Mouse (Mus musculus) embryonic facial prominence, embryonic 13.5 days (tissue): ENCODE measurements around the gene Prkch. TPM values are rescaled to one million over a fixed set of nuclear protein-coding genes. Genes with fewer than 3 reads are reported as not detected.
A peak's percentile ranks its signal among the peaks of the same experiment; 100 is the strongest.
"Not testable (repeated sequence)": the region's sequence is repeated elsewhere in the genome, so short reads cannot be mapped to it uniquely, and the experiment has no call there.

Experiments used
- ATAC-seq: fragments of 200-750 bp; cut with Nextera tagmentation; 2 replicates; pipeline ENCODE4 v1.8.0; 2017; ENCODE audit warnings: low read depth; ENCODE audit not compliant: insufficient number of reproducible peaks, insufficient read depth, low FRiP score, low TSS enrichment
- H3K27ac ChIP-seq: fragments of 300-500 bp; sonication (generic); 2 replicates; pipeline ENCODE4 v1.5.1; 2015; ENCODE audit warnings: moderate library complexity, mild to moderate bottlenecking, inconsistent platforms
- H3K27me3 ChIP-seq: fragments of 300-500 bp; sonication (generic); 2 replicates; pipeline ENCODE4 v1.6.1; 2015; ENCODE audit warnings: mild to moderate bottlenecking, inconsistent platforms
- H3K36me3 ChIP-seq: fragments of 300-500 bp; sonication (generic); 2 replicates; pipeline ENCODE4 v1.6.1; 2015; ENCODE audit warnings: mild to moderate bottlenecking, inconsistent platforms
- H3K4me1 ChIP-seq: fragments of 300-500 bp; sonication (generic); 2 replicates; pipeline ENCODE4 v1.6.1; 2015; ENCODE audit warnings: inconsistent platforms
- H3K4me2 ChIP-seq: fragments of 300-500 bp; sonication (generic); 2 replicates; pipeline ENCODE4 v1.6.1; 2015; ENCODE audit warnings: moderate library complexity, mild to moderate bottlenecking, inconsistent platforms
- H3K4me3 ChIP-seq: fragments of 300-500 bp; sonication (generic); 2 replicates; pipeline ENCODE4 v1.5.1; 2015; ENCODE audit warnings: mild to moderate bottlenecking, inconsistent platforms
- H3K9ac ChIP-seq: fragments of 300-500 bp; sonication (generic); 2 replicates; pipeline ENCODE4 v1.6.1; 2015; ENCODE audit warnings: mild to moderate bottlenecking, inconsistent platforms
- H3K9me3 ChIP-seq: fragments of 300-500 bp; sonication (generic); 2 replicates; pipeline ENCODE4 v1.6.1; 2016; ENCODE audit warnings: inconsistent platforms
- WGBS: fragments of 180-500 bp; shearing (Covaris S2); methylation state at CpG from one replicate; pipeline ENCODE4 v1.1.7; 2015; ENCODE audit warnings: mixed read lengths; 5-methylcytosine and 5-hydroxymethylcytosine counted together
- polyA plus RNA-seq: library from polyadenylated mRNA; unstranded; fragments of >200 nt; fragmentation: Nextera tagmentation; extraction: Ambion mirVana; gene quantifications from 2 replicates; pipeline ENCODE4 v1.2.1, GENCODE M21; 2015

Prkch gene
- 13.0 and 13.3 TPM in 2 replicates for polyA plus RNA-seq

DNA sequence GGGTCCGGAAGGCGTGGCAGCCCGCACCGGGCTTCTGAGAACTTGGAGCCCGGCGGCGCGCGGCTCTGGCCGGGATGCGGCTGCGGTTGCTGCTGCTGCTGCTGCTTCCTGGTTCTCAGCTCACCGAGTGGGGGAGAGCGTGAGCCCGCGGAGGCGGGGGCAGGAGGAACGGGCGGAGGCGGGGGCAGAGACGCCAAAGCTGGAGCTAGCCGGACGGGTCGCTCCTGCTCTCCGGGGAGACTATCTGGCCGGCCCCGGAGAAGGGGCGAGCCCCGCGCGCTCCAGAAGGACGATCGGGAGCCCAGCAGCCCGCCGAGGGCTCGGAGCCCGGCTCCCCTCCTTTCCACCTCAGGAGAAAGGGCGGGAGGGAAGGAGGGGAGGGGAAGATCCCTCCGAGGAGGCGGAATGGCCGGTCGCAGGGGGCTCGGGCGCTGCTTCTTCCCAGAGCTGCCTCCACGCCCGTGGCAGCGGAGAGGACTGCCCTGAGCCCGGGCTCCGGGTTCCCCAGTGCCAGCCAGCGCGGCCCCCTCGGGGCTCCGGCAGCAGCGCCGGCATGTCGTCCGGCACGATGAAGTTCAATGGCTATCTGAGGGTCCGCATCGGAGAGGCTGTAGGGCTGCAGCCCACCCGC is at the start of gene Prkch:
Prkch (plus strand) TSS at position 187 of the 631 bp plus-strand sequence.
- Histone ChIP-seq H3K9ac (peak within 1 kb of the TSS; percentile 86), H3K4me1 (peaks cover 17% of the 10 kb centered on the region), H3K27ac (peak within 1 kb of the TSS; percentile 80), H3K4me2 (peak within 1 kb of the TSS; percentile 90), H3K4me3 (peak within 1 kb of the TSS; percentile 79), H3K9me3 (no peaks in the 10 kb centered on the region), H3K36me3 (no peaks in the 10 kb centered on the region), H3K27me3 (peaks cover 20% of the 10 kb centered on the region)
- under 1% methylated on average over 61 of the region's 61 CpGs for WGBS
- ATAC-seq = peak; percentile 92

DNA sequence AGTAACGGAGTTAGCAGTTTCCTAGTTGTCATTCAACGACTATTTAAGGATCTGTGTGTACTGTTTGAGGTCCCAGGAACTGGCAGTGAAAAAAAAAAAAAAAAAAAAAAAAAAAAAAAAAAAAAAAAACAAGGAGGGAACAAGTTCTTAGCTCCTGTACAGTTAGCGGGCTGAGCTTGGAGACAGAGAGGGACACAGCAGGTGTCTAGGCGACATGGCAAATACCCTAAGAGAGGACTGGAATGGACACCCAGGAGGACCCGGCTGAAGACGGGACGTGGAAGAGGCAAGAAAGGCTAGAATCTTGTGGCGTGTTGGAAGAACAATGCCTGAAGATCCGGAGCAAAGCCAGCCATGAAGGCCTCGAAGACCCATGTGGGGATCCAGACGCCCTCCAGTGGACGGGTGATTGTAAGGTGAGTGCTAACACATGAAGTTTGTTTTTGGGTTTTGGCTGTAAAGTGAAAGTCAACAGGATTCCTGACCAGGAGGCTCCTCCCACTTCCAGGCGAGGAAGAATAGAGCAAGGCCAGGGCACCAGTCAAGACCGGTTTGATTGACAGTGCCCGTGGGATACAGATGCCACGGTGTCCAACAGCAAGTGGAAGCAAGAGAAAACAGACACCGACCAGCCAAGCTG is 47.0 kb upstream of the Prkch start:
- H3K4me1 ChIP-seq = peaks cover 23% of the 10 kb centered on the region
- ATAC-seq = no peak
- no peaks in the 10 kb centered on the region for H3K9me3 ChIP-seq
- H3K4me2 ChIP-seq = peak overlapping the region; percentile 21
- H3K27ac ChIP-seq = no peak overlapping the region
- peak overlapping the region; percentile 9; the same call in 1 of the 2 replicates for H3K4me3 ChIP-seq
- H3K27me3 ChIP-seq = no peaks in the 10 kb centered on the region
- 29% methylated on average over 17 of the region's 17 CpGs for WGBS
- H3K9ac ChIP-seq = no peak overlapping the region
- H3K36me3 ChIP-seq = no peaks in the 10 kb centered on the region

GRCm38 (mm10) chr12:73538139-73538508 is 46.5 kb upstream of the Prkch start:
- H3K4me1 ChIP-seq = peaks cover 23% of the 10 kb centered on the region
- 55% methylated on average over 3 of the region's 3 CpGs for WGBS
- not testable (repeated sequence) for H3K9me3 ChIP-seq, H3K4me3 ChIP-seq, H3K36me3 ChIP-seq, H3K9ac ChIP-seq, H3K27ac ChIP-seq, H3K27me3 ChIP-seq, ATAC-seq
- peak overlapping the region; percentile 21 for H3K4me2 ChIP-seq

- peaks cover 5% of the 10 kb centered on the region; the same call in 1 of the 2 replicates for H3K27me3 ChIP-seq
- no peaks in the 10 kb centered on the region for H3K36me3 ChIP-seq
- peaks cover 23% of the 10 kb centered on the region for H3K4me1 ChIP-seq
- peak overlapping the region; percentile 24 for H3K4me3 ChIP-seq
- peak overlapping the region; percentile 18; the same call in 1 of the 2 replicates for H3K4me2 ChIP-seq
- no peak overlapping the region for H3K27ac ChIP-seq
- WGBS = 6% methylated on average over 2 of the region's 2 CpGs
- H3K9ac ChIP-seq = no peak overlapping the region
- no peaks in the 10 kb centered on the region for H3K9me3 ChIP-seq
- ATAC-seq = no peak
These were observed 45.4 kb upstream of the Prkch start for GRCm38 (mm10) chr12:73539151-73539550.

- H3K27ac ChIP-seq = no peak overlapping the region
- no peak overlapping the region for H3K4me2 ChIP-seq
- peaks cover 32% of the 10 kb centered on the region for H3K4me1 ChIP-seq
- no peaks in the 10 kb centered on the region for H3K36me3 ChIP-seq
- H3K9ac ChIP-seq = no peak overlapping the region
- H3K9me3 ChIP-seq = no peaks in the 10 kb centered on the region
- no peak overlapping the region for H3K4me3 ChIP-seq
- no peak; the same call in 1 of the 2 replicates for ATAC-seq
- 88% methylated on average over 2 of the region's 2 CpGs for WGBS
- peaks cover 17% of the 10 kb centered on the region for H3K27me3 ChIP-seq
These were observed 44.2 kb upstream of the Prkch start for GRCm38 (mm10) chr12:73540402-73540801.

DNA sequence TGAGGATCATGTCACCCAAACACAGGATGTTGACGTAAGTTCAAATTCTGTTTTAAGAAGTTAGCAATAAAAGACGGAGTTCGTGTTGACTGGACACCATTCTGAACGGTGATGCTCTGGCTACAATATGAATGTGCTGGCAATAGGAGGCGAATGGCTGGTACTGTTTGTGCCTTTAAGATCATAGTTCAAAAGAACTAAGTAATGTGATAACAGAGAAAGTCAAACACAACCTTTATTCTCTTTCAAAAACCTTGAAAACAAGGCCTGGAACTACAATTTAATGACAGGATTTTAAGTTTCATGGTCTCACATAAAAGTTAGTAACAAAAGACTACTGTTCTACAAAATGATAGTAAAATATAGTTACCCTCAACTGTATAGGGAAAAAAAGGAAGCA is 41.4 kb upstream of the Prkch start:
- Histone ChIP-seq H3K9ac (no peak overlapping the region), H3K27me3 (peaks cover 43% of the 10 kb centered on the region), H3K4me1 (peaks cover 34% of the 10 kb centered on the region), H3K9me3 (no peaks in the 10 kb centered on the region), H3K36me3 (no peaks in the 10 kb centered on the region), H3K4me3 (no peak overlapping the region), H3K4me2 (no peak overlapping the region), H3K27ac (no peak overlapping the region)
- no peak for ATAC-seq
- WGBS = 59% methylated on average over 5 of the region's 5 CpGs

DNA sequence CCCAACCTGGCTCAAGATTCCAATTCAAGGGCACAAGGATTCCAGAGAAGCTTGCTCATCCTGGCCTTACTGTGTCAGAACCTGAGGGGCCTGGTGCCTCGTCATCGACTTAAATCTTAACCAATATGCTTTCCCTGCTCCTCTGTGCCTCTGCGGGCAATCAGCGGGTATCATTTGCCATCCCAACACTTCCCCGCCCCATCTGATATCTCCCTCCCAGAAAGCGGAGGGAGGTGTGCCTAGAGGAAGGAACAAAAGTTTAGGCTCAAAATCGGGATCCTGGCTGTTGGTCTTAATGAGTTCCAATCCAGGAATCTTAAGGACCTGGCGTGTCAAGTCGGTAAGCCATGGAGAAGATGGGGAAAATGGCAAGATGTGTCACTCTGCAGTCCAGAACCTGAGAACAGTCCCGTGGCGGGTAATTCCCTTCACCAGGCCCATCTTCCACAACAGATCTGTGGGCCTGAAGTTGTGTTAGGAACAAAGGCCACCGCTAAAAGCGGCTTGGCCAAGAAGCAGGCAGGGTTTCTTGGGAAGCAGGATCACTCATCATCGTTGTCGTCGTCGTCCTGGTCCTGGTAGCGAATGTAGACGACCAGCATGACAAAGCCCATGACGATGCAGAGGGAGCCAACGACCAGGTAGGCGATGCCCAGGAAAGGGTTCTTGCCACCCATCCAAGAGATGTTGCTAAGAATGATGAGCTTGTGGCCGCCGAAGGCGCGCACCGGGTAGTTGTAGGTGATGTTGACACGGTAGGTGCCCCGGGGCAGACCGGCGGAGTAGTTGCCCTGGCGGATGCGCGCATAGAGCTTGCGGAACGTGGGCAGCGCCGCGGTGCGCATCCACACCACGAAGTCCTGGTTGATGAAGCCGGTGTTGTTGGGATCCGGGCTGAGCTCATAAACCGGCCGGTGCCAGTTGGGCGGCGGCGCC is 39.6 kb upstream of the Prkch start:
- H3K4me1 ChIP-seq = peaks cover 42% of the 10 kb centered on the region
- WGBS = 12% methylated on average over 48 of the region's 48 CpGs
- H3K9me3 ChIP-seq = no peaks in the 10 kb centered on the region
- H3K4me2 ChIP-seq = peak overlapping the region; percentile 77
- peak overlapping the region; percentile 71 for H3K27ac ChIP-seq
- H3K9ac ChIP-seq = peak overlapping the region; percentile 80
- no peak for ATAC-seq
- H3K36me3 ChIP-seq = no peaks in the 10 kb centered on the region
- peak overlapping the region; percentile 63 for H3K4me3 ChIP-seq
- H3K27me3 ChIP-seq = peaks cover 49% of the 10 kb centered on the region

- Histone ChIP-seq H3K9ac (peak overlapping the region; percentile 80), H3K4me2 (peak overlapping the region; percentile 77), H3K9me3 (no peaks in the 10 kb centered on the region), H3K4me3 (peak overlapping the region; percentile 63), H3K36me3 (no peaks in the 10 kb centered on the region), H3K27me3 (peaks cover 56% of the 10 kb centered on the region), H3K4me1 (peaks cover 42% of the 10 kb centered on the region), H3K27ac (peak overlapping the region; percentile 71)
- WGBS = under 1% methylated on average over 55 of the region's 55 CpGs
- peak; percentile 78 for ATAC-seq
These were observed 38.9 kb upstream of the Prkch start for GRCm38 (mm10) chr12:73545672-73546085.

DNA sequence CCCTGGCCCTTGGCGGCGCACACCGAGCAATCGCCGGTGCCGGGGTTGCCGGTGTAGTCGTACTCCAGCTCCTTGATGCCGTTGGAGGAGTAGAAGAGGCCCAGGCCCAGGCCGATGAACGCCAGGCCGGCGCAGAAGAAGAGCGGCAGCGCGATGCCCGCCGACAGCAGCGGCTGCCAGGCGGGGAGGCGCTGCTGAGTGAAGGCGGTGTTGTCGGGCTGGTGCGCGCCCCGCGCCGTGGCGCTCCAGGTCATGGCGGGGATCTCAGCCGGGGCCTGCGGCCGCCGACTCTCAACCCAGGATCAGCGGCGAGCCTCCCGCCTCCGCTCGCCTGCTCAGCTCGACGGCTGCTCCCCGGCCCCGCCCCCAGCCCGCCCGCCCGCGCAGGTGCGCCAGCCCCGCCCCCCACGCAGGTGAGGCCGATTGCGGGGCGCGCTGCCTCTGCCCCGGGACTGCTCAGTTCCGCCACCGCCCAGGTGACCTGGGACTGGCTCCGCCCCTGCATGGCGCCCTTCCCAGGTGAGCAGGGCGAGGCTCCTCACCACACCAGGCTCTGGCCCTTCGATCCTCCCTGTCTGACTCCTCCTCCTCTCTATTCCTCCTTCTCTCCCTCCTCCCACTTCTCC is 38.4 kb upstream of the Prkch start, which contains the start of gene Tmem30b:
Tmem30b (minus strand) TSS at position 307 of the 626 bp plus-strand sequence.
- H3K4me1 ChIP-seq = peaks cover 42% of the 10 kb centered on the region
- 2% methylated on average over 52 of the region's 61 CpGs for WGBS
- H3K36me3 ChIP-seq = no peaks in the 10 kb centered on the region
- H3K9me3 ChIP-seq = no peaks in the 10 kb centered on the region
- H3K4me2 ChIP-seq = peak within 1 kb of the TSS; percentile 77
- H3K4me3 ChIP-seq = peak within 1 kb of the TSS; percentile 63
- peak; percentile 71 for ATAC-seq
- peak within 1 kb of the TSS; percentile 71 for H3K27ac ChIP-seq
- H3K27me3 ChIP-seq = peaks cover 58% of the 10 kb centered on the region
- peak within 1 kb of the TSS; percentile 80 for H3K9ac ChIP-seq

GRCm38 (mm10) chr12:73547646-73548045 is 37.0 kb upstream of the Prkch start:
- H3K36me3 ChIP-seq = no peaks in the 10 kb centered on the region
- no peak overlapping the region for H3K4me3 ChIP-seq
- H3K27ac ChIP-seq = no peak overlapping the region
- H3K9me3 ChIP-seq = no peaks in the 10 kb centered on the region
- no peak overlapping the region for H3K9ac ChIP-seq
- peaks cover 58% of the 10 kb centered on the region for H3K27me3 ChIP-seq
- peaks cover 32% of the 10 kb centered on the region for H3K4me1 ChIP-seq
- H3K4me2 ChIP-seq = no peak overlapping the region
- 31% methylated on average over 10 of the region's 10 CpGs for WGBS
- ATAC-seq = no peak

DNA sequence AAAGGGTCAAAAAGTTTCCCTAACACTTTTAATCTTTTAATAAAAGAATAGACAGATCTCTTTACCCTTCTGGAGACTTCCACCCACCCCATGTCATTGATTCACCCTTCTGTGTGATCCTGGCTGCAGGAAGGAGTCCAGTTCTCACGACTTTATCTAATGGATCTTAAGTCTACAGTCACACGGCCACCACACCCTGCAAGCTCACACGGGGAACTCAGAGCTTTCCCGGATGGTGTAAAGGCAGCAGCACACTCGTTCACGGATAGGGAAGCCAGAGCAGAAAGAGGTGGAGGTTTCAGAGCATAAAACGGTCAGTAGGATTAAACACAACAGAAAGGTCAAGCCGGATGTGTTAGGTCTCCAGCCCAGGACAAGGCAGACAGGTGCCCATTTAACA is 36.3 kb upstream of the Prkch start:
- WGBS = 76% methylated on average over 8 of the region's 8 CpGs

More for the DNA sequence above, 36.3 kb upstream of the Prkch start:
- no peak overlapping the region for H3K9ac ChIP-seq
- peaks cover 53% of the 10 kb centered on the region for H3K27me3 ChIP-seq
- H3K27ac ChIP-seq = no peak overlapping the region
- peaks cover 32% of the 10 kb centered on the region for H3K4me1 ChIP-seq
- H3K4me2 ChIP-seq = no peak overlapping the region
- H3K36me3 ChIP-seq = no peaks in the 10 kb centered on the region
- H3K4me3 ChIP-seq = no peak overlapping the region
- no peak for ATAC-seq
- no peaks in the 10 kb centered on the region for H3K9me3 ChIP-seq
